Mouse (Mus musculus): ENCODE measurements around the gene Sash1. TPM values are rescaled to one million over a fixed set of nuclear protein-coding genes. Genes with fewer than 3 reads are reported as not detected.
A peak's percentile ranks its signal among the peaks of the same experiment; 100 is the strongest.

Sash1 gene
- total and polyA plus RNA-seq, 2 experiments from 2014 or later: 5.0 to 47.4 TPM

GRCm38 (mm10) chr10:8762209-8762701, 123.6 kb downstream of the Sash1 start:
- H3K9me3 ChIP-seq (ENCODE audit: low read length): no peaks in the 10 kb centered on the region
- H3K4me3 ChIP-seq (ENCODE audit: low read depth, low read length): peak overlapping the region; percentile 27
- no peak for ATAC-seq (ENCODE audit: low FRiP score)
- 9% methylated on average over 14 of the region's 14 CpGs for WGBS
- peaks cover 4% of the 10 kb centered on the region; the same call in 1 of the 2 replicates for H3K4me1 ChIP-seq (ENCODE audit: insufficient read depth, low read length)
- H3K27me3 ChIP-seq (ENCODE audit: insufficient read depth, low read length): no peaks in the 10 kb centered on the region
- peak overlapping the region; percentile 38 for H3K4me2 ChIP-seq (ENCODE audit: low read depth, low read length, poor library complexity, severe bottlenecking)
- DNase-seq (ENCODE audit: low spot score): peak; percentile 55
- H3K36me3 ChIP-seq (ENCODE audit: insufficient read depth, low read length): 0 out of 2 replicates have a peak, but pooled peaks cover 2% of the 10 kb centered on the region
- no peak overlapping the region for H3K9ac ChIP-seq (replicated peaks; ENCODE audit: low read length, poor library complexity, severe bottlenecking)
- peak overlapping the region; percentile 62 for H3K27ac ChIP-seq (ENCODE audit: low read depth, low read length)
- TF ChIP-seq CTCF (IDR thresholded peaks at IDR 0.05): no peak

DNA sequence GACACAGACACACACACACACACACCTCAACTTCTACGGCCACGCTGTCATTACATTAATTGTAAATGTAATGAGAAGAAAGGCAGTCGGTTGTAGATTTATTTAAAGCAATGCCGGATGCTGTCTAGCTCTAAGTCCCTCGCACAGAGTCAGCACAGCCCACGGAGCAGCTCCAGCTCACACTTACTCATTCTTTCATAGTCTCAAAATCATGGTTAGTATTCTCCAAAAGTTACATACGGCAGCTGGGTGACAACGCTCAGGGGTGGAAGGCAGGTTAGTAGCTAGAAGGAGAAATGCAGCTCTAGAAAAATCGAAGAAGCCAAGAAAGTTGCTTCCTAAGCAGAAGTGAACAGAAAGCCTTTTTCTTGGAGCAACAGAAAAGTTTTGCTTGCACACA, 124.2 kb downstream of the Sash1 start:
- DNase-seq (ENCODE audit: low spot score) (no peak), ATAC-seq (ENCODE audit: low FRiP score) (no peak)
- TF ChIP-seq CTCF (IDR thresholded peaks at IDR 0.05): no peak
- Histone ChIP-seq H3K4me2 (ENCODE audit: low read depth, low read length, poor library complexity, severe bottlenecking) (peak overlapping the region; percentile 38), H3K9me3 (ENCODE audit: low read length) (no peaks in the 10 kb centered on the region), H3K27me3 (ENCODE audit: insufficient read depth, low read length) (no peaks in the 10 kb centered on the region), H3K9ac (replicated peaks; ENCODE audit: low read length, poor library complexity, severe bottlenecking) (no peak overlapping the region), H3K27ac (ENCODE audit: low read depth, low read length) (peak overlapping the region; percentile 62), H3K36me3 (ENCODE audit: insufficient read depth, low read length) (0 out of 2 replicates have a peak, but pooled peaks cover 2% of the 10 kb centered on the region), H3K4me3 (ENCODE audit: low read depth, low read length) (peak overlapping the region; percentile 27), H3K4me1 (ENCODE audit: insufficient read depth, low read length) (peaks cover 5% of the 10 kb centered on the region; the same call in 1 of the 2 replicates)
- WGBS: 37% methylated on average over 9 of the region's 9 CpGs

DNA sequence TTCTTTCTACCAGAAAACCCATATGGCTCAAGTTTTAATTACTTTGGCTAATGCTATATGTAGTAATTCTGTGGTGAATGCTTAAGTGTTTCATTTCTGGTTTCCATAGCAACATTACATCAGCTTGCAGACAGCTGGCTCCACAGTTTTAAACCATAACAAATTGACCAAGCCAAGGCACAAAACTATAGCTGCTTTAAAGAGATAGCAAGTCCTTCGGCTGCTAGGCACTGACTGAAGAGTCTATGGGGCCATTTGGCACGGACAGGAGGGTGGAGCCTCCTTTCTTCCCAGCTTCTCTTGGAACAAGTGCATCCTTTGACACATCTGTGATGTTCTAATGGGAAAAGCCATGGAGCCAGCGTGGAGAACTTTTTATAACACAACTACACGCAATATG, 125.3 kb downstream of the Sash1 start:
- H3K27ac ChIP-seq (ENCODE audit: low read depth, low read length): peak overlapping the region; percentile 26
- H3K9ac ChIP-seq (replicated peaks; ENCODE audit: low read length, poor library complexity, severe bottlenecking): no peak overlapping the region
- peak; percentile 81 for DNase-seq (ENCODE audit: low spot score)
- peak; percentile 45 for ATAC-seq (ENCODE audit: low FRiP score)
- no peak for TF ChIP-seq CTCF (IDR thresholded peaks at IDR 0.05)
- 8% methylated on average over 4 of the region's 4 CpGs for WGBS
- H3K4me1 ChIP-seq (ENCODE audit: insufficient read depth, low read length): peaks cover 7% of the 10 kb centered on the region; the same call in 1 of the 2 replicates
- H3K27me3 ChIP-seq (ENCODE audit: insufficient read depth, low read length): no peaks in the 10 kb centered on the region
- H3K36me3 ChIP-seq (ENCODE audit: insufficient read depth, low read length): 0 out of 2 replicates have a peak, but pooled peaks cover 2% of the 10 kb centered on the region
- no peaks in the 10 kb centered on the region for H3K9me3 ChIP-seq (ENCODE audit: low read length)
- peak overlapping the region; percentile 27 for H3K4me3 ChIP-seq (ENCODE audit: low read depth, low read length)
- H3K4me2 ChIP-seq (ENCODE audit: low read depth, low read length, poor library complexity, severe bottlenecking): peak overlapping the region; percentile 28

DNA sequence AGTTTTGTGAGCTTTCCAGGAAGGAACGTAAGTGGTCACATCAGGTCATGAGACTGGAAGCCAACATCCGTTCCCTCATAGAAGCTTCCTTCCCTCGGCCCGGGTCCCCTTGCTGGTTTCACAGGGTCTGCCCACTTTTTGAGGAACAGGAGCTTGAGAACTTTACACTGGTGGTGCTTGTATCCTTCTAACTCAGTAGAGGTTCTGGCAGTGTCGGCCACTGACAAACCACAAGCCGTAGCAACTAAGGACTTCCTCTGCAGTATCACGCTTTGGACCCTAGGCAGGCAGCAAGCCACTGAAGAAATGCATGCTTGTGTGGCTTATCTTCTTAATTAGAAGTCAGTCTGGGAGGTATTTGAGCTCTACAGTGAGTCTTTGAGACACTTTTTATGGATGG, 126.6 kb downstream of the Sash1 start:
- H3K9me3 ChIP-seq (ENCODE audit: low read length): no peaks in the 10 kb centered on the region
- H3K27ac ChIP-seq (ENCODE audit: low read depth, low read length): no peak overlapping the region
- H3K4me1 ChIP-seq (ENCODE audit: insufficient read depth, low read length): peaks cover 7% of the 10 kb centered on the region; the same call in 1 of the 2 replicates
- no peak overlapping the region for H3K9ac ChIP-seq (replicated peaks; ENCODE audit: low read length, poor library complexity, severe bottlenecking)
- ATAC-seq (ENCODE audit: low FRiP score) (no peak), DNase-seq (ENCODE audit: low spot score) (no peak)
- no peaks in the 10 kb centered on the region for H3K27me3 ChIP-seq (ENCODE audit: insufficient read depth, low read length)
- no peaks in the 10 kb centered on the region for H3K36me3 ChIP-seq (ENCODE audit: insufficient read depth, low read length)
- no peak overlapping the region for H3K4me3 ChIP-seq (ENCODE audit: low read depth, low read length)
- TF ChIP-seq CTCF (IDR thresholded peaks at IDR 0.05): no peak
- 73% methylated on average over 7 of the region's 7 CpGs for WGBS
- H3K4me2 ChIP-seq (ENCODE audit: low read depth, low read length, poor library complexity, severe bottlenecking): peak overlapping the region; percentile 20; the same call in 1 of the 2 replicates

- H3K9ac ChIP-seq (replicated peaks; ENCODE audit: low read length, poor library complexity, severe bottlenecking): peak overlapping the region; percentile 42; the same call in 1 of the 2 replicates
- H3K4me3 ChIP-seq (ENCODE audit: low read depth, low read length): peak overlapping the region; percentile 28; the same call in 1 of the 2 replicates
- H3K4me1 ChIP-seq (ENCODE audit: insufficient read depth, low read length): peaks cover 11% of the 10 kb centered on the region; the same call in 1 of the 2 replicates
- no peaks in the 10 kb centered on the region for H3K36me3 ChIP-seq (ENCODE audit: insufficient read depth, low read length)
- ATAC-seq (ENCODE audit: low FRiP score) (peak; percentile 47; the same call in 1 of the 2 replicates), DNase-seq (ENCODE audit: low spot score) (peak; percentile 49)
- no peaks in the 10 kb centered on the region for H3K27me3 ChIP-seq (ENCODE audit: insufficient read depth, low read length)
- H3K27ac ChIP-seq (ENCODE audit: low read depth, low read length): peak overlapping the region; percentile 70
- 12% methylated on average over 21 of the region's 21 CpGs for WGBS
- no peaks in the 10 kb centered on the region for H3K9me3 ChIP-seq (ENCODE audit: low read length)
- TF ChIP-seq CTCF (IDR thresholded peaks at IDR 0.05): no peak
- H3K4me2 ChIP-seq (ENCODE audit: low read depth, low read length, poor library complexity, severe bottlenecking): peak overlapping the region; percentile 54
Observed at GRCm38 (mm10) chr10:8757429-8757931, 128.4 kb downstream of the Sash1 start.
